Mouse (Mus musculus) megakaryocyte, embryonic 14.5 days (primary cell): ENCODE data around the gene Ccdc141.

Experiments
- FLI1 ChIP-seq: IDR thresholded peaks from 2 replicates; pipeline ENCODE4 v1.6.1; 2012; ENCODE audit warnings: low read length, inconsistent platforms, mixed read lengths
- GATA1 ChIP-seq: IDR thresholded peaks from 3 replicates; pipeline ENCODE4 v1.6.1; 2012; ENCODE audit warnings: mixed read lengths, low read length, inconsistent platforms, borderline replicate concordance

- no peak for TF ChIP-seq GATA1
- TF ChIP-seq FLI1, result no peak
These were observed 114.1 kb downstream of the Ccdc141 start for GRCm38 (mm10) chr2:77056367-77056766.
